Mouse (Mus musculus) neural tube, embryonic 11.5 days (tissue): ENCODE results near the gene Tsen54. TPM values are rescaled to one million over a fixed set of nuclear protein-coding genes. Genes with fewer than 3 reads are reported as not detected.
A peak's percentile ranks its signal among the peaks of the same experiment; 100 is the strongest.
"Not testable (repeated sequence)": the region's sequence is repeated elsewhere in the genome, so short reads cannot be mapped to it uniquely, and the experiment has no call there.

ENCODE experiments used
- ATAC-seq: fragments of 200-750 bp; cut with Nextera tagmentation; 2 replicates; pipeline ENCODE4 v1.8.0; 2017; ENCODE audit warnings: moderate number of reproducible peaks, mild to moderate bottlenecking, moderate TSS enrichment, moderate library complexity; ENCODE audit not compliant: insufficient read depth, low FRiP score, low TSS enrichment
- DNase-seq: peaks from one replicate; pipeline ENCODE4 v3.0.0-alpha.2; 2015; ENCODE audit warnings: low spot score
- H3K27ac ChIP-seq: fragments of 300-500 bp; sonication (generic); 2 replicates; pipeline ENCODE4 v1.5.1; 2014; ENCODE audit warnings: low read depth, mild to moderate bottlenecking, low read length
- H3K27me3 ChIP-seq: fragments of 300-500 bp; sonication (generic); 2 replicates; pipeline ENCODE4 v1.6.1; 2014; ENCODE audit warnings: mild to moderate bottlenecking, low read length, mixed read lengths; ENCODE audit not compliant: control insufficient read depth, insufficient read depth
- H3K36me3 ChIP-seq: fragments of 300-500 bp; sonication (generic); 2 replicates; pipeline ENCODE4 v1.6.1; 2014; ENCODE audit warnings: mild to moderate bottlenecking, low read length, moderate library complexity, mixed read lengths; ENCODE audit not compliant: control insufficient read depth, insufficient read depth
- H3K4me1 ChIP-seq: fragments of 300-500 bp; sonication (generic); 2 replicates; pipeline ENCODE4 v1.6.1; 2014; ENCODE audit warnings: low read length, mixed read lengths; ENCODE audit not compliant: control insufficient read depth, insufficient read depth
- H3K4me2 ChIP-seq: fragments of 300-500 bp; sonication (generic); 2 replicates; pipeline ENCODE4 v1.6.1; 2014; ENCODE audit warnings: low read depth, mild to moderate bottlenecking, moderate library complexity
- H3K4me3 ChIP-seq: fragments of 300-500 bp; sonication (generic); 2 replicates; pipeline ENCODE4 v1.5.1; 2014; ENCODE audit warnings: low read depth, low read length
- H3K9ac ChIP-seq: fragments of 300-500 bp; sonication (generic); 2 replicates; pipeline ENCODE4 v1.6.1; 2014; ENCODE audit warnings: mild to moderate bottlenecking, low read length
- H3K9me3 ChIP-seq: fragments of 300-500 bp; sonication (generic); 2 replicates; pipeline ENCODE4 v1.6.1; 2016; ENCODE audit warnings: low read length; ENCODE audit not compliant: control insufficient read depth
- WGBS: fragments of 180-500 bp; shearing (Covaris S2); extraction: QIAGEN DNeasy Blood & Tissue Kit; methylation state at CpG from one replicate; pipeline ENCODE4 v1.1.7; 2014; 5-methylcytosine and 5-hydroxymethylcytosine counted together
- polyA plus RNA-seq: library from polyadenylated mRNA; unstranded; fragments of >200 nt; fragmentation: Nextera tagmentation; extraction: Ambion mirVana; gene quantifications from 2 replicates; pipeline ENCODE4 v1.2.1, GENCODE M21; 2014

The Tsen54 gene
- polyA plus RNA-seq, 1 experiment from 2014 or later: 29.8 TPM

GRCm38 (mm10) chr11:115839732-115840131 lies 25.2 kb downstream of the Tsen54 start:
- H3K27ac ChIP-seq: no peak overlapping the region
- H3K36me3 ChIP-seq: no peaks in the 10 kb centered on the region
- ATAC-seq: no peak
- 77% methylated on average over 3 of the region's 3 CpGs for WGBS
- no peaks in the 10 kb centered on the region for H3K27me3 ChIP-seq
- DNase-seq: no peak
- H3K4me2 ChIP-seq: no peak overlapping the region
- no peak overlapping the region for H3K4me3 ChIP-seq
- peaks cover 10% of the 10 kb centered on the region; the same call in 1 of the 2 replicates for H3K4me1 ChIP-seq
- no peaks in the 10 kb centered on the region for H3K9me3 ChIP-seq
- 0 out of 2 replicates have a peak overlapping the region, but pooled peaks have one; percentile 18 for H3K9ac ChIP-seq

- 86% methylated on average over 6 of the region's 6 CpGs for WGBS
- H3K36me3 ChIP-seq: no peaks in the 10 kb centered on the region
- no peak overlapping the region for H3K27ac ChIP-seq
- H3K9ac ChIP-seq: no peak overlapping the region
- DNase-seq: no peak
- no peaks in the 10 kb centered on the region for H3K9me3 ChIP-seq
- no peak overlapping the region for H3K4me2 ChIP-seq
- H3K4me1 ChIP-seq: peaks cover 10% of the 10 kb centered on the region; the same call in 1 of the 2 replicates
- no peak overlapping the region for H3K4me3 ChIP-seq
- no peak for ATAC-seq
- H3K27me3 ChIP-seq: no peaks in the 10 kb centered on the region
Observed at GRCm38 (mm10) chr11:115841044-115841443, 26.5 kb downstream of the Tsen54 start.

DNA sequence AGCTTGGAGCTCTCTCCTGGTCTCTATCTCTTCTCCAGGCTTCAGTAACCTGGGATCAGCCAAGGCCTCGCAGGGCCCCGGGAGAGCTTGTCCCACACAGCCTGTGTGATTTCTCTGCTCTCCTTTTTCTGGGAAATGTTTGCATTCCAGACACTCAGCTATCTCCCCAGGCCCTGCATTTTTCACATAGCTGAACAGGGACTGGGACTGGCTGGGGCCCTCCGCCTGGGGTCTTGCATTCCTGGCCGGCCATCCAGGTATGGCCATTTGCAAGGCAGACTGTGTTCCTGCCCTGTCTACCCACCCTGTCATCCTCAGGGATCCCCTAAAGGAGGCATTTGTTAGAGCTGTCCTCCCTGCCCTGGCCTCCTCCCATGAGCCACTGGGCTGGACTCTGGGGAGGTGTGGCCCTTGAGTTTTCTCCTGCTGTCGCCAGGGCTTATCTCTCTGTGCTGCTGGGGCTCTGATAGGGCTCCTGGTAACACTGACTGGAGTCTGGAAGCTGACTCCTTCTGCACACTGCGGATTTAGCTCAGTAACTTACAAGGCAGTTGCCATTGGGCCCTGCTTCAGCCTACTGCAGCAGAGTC lies 27.5 kb downstream of the Tsen54 start:
- no peak for DNase-seq
- Histone ChIP-seq H3K4me3 (no peak overlapping the region), H3K27ac (peak overlapping the region; percentile 39; the same call in 1 of the 2 replicates), H3K9me3 (no peaks in the 10 kb centered on the region), H3K9ac (no peak overlapping the region), H3K4me1 (peaks cover 10% of the 10 kb centered on the region; the same call in 1 of the 2 replicates), H3K27me3 (no peaks in the 10 kb centered on the region), H3K36me3 (no peaks in the 10 kb centered on the region), H3K4me2 (no peak overlapping the region)
- 34% methylated on average over 6 of the region's 6 CpGs for WGBS
- no peak for ATAC-seq

GRCm38 (mm10) chr11:115843141-115843890 lies 28.8 kb downstream of the Tsen54 start:
- no peak for ATAC-seq
- Histone ChIP-seq H3K9ac (no peak overlapping the region), H3K4me2 (no peak overlapping the region), H3K27me3 (no peaks in the 10 kb centered on the region), H3K36me3 (no peaks in the 10 kb centered on the region), H3K4me1 (peaks cover 10% of the 10 kb centered on the region; the same call in 1 of the 2 replicates), H3K27ac (no peak overlapping the region), H3K9me3 (no peaks in the 10 kb centered on the region), H3K4me3 (no peak overlapping the region)
- 82% methylated on average over 12 of the region's 14 CpGs for WGBS
- DNase-seq: no peak

GRCm38 (mm10) chr11:115843891-115844239 lies 29.3 kb downstream of the Tsen54 start:
- 93% methylated on average over 5 of the region's 5 CpGs for WGBS
- Histone ChIP-seq H3K4me1 (peaks cover 10% of the 10 kb centered on the region; the same call in 1 of the 2 replicates), H3K4me3 (no peak overlapping the region), H3K4me2 (no peak overlapping the region), H3K36me3 (no peaks in the 10 kb centered on the region), H3K27ac (no peak overlapping the region), H3K27me3 (no peaks in the 10 kb centered on the region), H3K9me3 (no peaks in the 10 kb centered on the region), H3K9ac (no peak overlapping the region)
- no peak for ATAC-seq
- DNase-seq: no peak

DNA sequence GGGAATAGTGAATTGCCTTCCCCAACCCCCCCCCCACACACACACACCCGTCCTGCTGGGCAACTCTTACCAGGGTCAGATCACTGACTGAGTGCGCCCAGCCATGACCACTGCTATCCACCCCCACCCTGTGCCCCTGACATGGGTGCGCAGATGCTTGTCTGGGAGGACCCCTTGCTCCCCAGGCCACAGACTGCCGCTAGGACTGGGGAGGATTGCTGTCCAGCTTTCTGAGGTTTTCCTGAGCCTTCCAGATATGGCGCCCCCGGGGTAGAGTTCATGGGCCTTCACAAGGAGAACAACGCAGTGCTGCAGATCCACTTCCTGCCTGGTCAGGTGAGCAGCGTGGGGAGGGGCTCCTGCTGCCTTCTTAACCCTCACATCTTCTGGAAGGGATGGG lies 29.7 kb downstream of the Tsen54 start:
- Histone ChIP-seq H3K9me3 (no peaks in the 10 kb centered on the region), H3K27ac (no peak overlapping the region), H3K4me3 (no peak overlapping the region), H3K27me3 (no peaks in the 10 kb centered on the region), H3K4me1 (peaks cover 10% of the 10 kb centered on the region; the same call in 1 of the 2 replicates), H3K36me3 (no peaks in the 10 kb centered on the region), H3K4me2 (no peak overlapping the region), H3K9ac (no peak overlapping the region)
- 80% methylated on average over 8 of the region's 8 CpGs for WGBS
- no peak for DNase-seq
- ATAC-seq: no peak

DNA sequence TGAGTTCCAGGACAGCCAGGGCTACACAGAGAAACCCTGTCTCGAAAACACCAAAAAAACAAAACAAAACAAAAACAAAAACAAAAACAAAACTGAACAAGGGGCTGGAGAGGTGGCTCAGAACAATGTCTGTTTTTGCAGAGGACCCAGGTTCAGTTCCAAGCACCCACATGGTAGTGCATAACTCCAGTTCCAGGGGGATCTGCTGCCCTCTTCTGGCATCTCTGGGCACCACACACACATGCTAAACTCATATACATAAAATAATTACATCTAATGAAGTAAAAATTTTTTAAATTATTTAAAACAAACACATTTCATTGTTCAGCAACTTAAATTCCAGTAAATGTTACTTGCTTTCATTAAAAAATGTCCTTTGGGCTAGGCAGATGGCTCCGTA lies 31.3 kb downstream of the Tsen54 start:
- Histone ChIP-seq H3K4me3 (no peak overlapping the region), H3K36me3 (no peaks in the 10 kb centered on the region), H3K27me3 (no peaks in the 10 kb centered on the region), H3K9ac (no peak overlapping the region), H3K27ac (no peak overlapping the region), H3K4me2 (no peak overlapping the region), H3K9me3 (no peaks in the 10 kb centered on the region), H3K4me1 (peaks cover 7% of the 10 kb centered on the region; the same call in 1 of the 2 replicates)
- WGBS: 95% methylated on average over 2 of the region's 2 CpGs
- DNase-seq (no peak), ATAC-seq (no peak)

DNA sequence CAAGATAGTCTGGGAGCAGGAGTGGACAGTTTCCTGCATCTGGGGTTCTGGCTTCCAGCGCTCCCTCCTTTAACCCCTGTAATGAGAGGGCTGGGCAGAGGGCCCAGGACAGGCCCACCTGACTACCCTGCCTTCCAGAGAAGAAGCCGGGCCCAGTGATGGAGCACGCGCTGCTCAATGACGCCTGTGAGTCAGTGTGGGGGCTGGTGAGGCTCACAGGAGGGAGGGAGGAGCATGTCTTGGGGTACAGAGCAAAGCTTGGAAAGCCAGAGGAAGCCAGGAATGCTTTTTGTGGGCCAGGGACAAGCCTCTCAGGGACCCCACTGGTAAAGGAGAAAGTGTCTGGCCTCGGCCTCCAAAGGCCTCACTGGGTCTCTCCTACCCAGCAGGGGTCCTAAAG lies 40.1 kb downstream of the Tsen54 start:
- no peak for ATAC-seq
- 86% methylated on average over 6 of the region's 6 CpGs for WGBS

GRCm38 (mm10) chr11:115857146-115857545 lies 42.6 kb downstream of the Tsen54 start:
- not testable (repeated sequence) for H3K4me1 ChIP-seq, H3K36me3 ChIP-seq, H3K4me2 ChIP-seq, DNase-seq, H3K4me3 ChIP-seq, H3K9me3 ChIP-seq, H3K9ac ChIP-seq, H3K27ac ChIP-seq, ATAC-seq
- peaks cover 36% of the 10 kb centered on the region for H3K27me3 ChIP-seq
- WGBS: 92% methylated on average over 4 of the region's 4 CpGs

More for the DNA sequence above, 40.1 kb downstream of the Tsen54 start:
- no peak overlapping the region for H3K27ac ChIP-seq
- H3K27me3 ChIP-seq: peaks cover 22% of the 10 kb centered on the region
- peaks cover 3% of the 10 kb centered on the region; the same call in 1 of the 2 replicates for H3K4me1 ChIP-seq
- no peak for DNase-seq
- no peaks in the 10 kb centered on the region; the same call in 1 of the 2 replicates for H3K36me3 ChIP-seq
- H3K4me2 ChIP-seq: no peak overlapping the region
- H3K9me3 ChIP-seq: no peaks in the 10 kb centered on the region
- H3K9ac ChIP-seq: no peak overlapping the region
- H3K4me3 ChIP-seq: no peak overlapping the region
